In genomic region chr7:65464518-65465037, GRCm38 (mm10) we compare ENCODE assay signal across 13 mouse cellular contexts.
"Had no signal": no experiment of that assay in that cellular context is flagged by ENCODE, and none has a peak within 500 bp of the region (broad histone marks: within the 10 kb centered on the region; RNA-seq: fewer than 3 reads in every experiment).

No protein-coding gene starts in this region.

- ATAC-seq: intestine, embryonic 15.5 days; midbrain, embryonic 15.5 days had no signal

- H3K27ac ChIP-seq: intestine, embryonic 15.5 days; kidney, embryonic 15.5 days; limb, embryonic 10.5 days; midbrain, embryonic 15.5 days; stomach, postnatal 0 days had no signal

- DNase-seq: kidney, adult 2 months; kidney, postnatal 14 days; lung, embryonic 14.5 days; lung, postnatal 10 days; lung, postnatal 4 days; thymus, postnatal 14 days had no signal

- H3K36me3 ChIP-seq: intestine, embryonic 15.5 days; kidney, embryonic 15.5 days; limb, embryonic 10.5 days; midbrain, embryonic 15.5 days had no signal

- H3K27me3 ChIP-seq: intestine, embryonic 15.5 days; midbrain, embryonic 15.5 days had no signal

- H3K4me2 ChIP-seq: intestine, embryonic 15.5 days; kidney, embryonic 15.5 days; lung, embryonic 14.5 days; midbrain, embryonic 11.5 days; midbrain, embryonic 15.5 days had no signal

- H3K9me3 ChIP-seq: intestine, embryonic 15.5 days; kidney, embryonic 15.5 days; limb, embryonic 10.5 days; megakaryocyte, embryonic 14.5 days; midbrain, embryonic 15.5 days had no signal

- H3K4me1 ChIP-seq: midbrain, embryonic 15.5 days had no signal

- H3K9ac ChIP-seq: intestine, embryonic 15.5 days; kidney, embryonic 15.5 days; lung, embryonic 14.5 days; midbrain, embryonic 15.5 days had no signal

- H3K4me3 ChIP-seq: intestine, embryonic 15.5 days; kidney, embryonic 15.5 days; limb, embryonic 10.5 days; megakaryocyte, embryonic 14.5 days; midbrain, embryonic 15.5 days had no signal
